Mouse (Mus musculus): ENCODE measurements around the gene D930048N14Rik. TPM values are rescaled to one million over a fixed set of nuclear protein-coding genes. Genes with fewer than 3 reads are reported as not detected.
"Not testable (repeated sequence)": the region's sequence is repeated elsewhere in the genome, so short reads cannot be mapped to it uniquely, and the experiment has no call there.

The D930048N14Rik gene
- polyA plus RNA-seq (2015; fragmentation: Nextera tagmentation; extraction: Ambion mirVana), result 5.9 and 6.4 TPM in 2 replicates

DNA sequence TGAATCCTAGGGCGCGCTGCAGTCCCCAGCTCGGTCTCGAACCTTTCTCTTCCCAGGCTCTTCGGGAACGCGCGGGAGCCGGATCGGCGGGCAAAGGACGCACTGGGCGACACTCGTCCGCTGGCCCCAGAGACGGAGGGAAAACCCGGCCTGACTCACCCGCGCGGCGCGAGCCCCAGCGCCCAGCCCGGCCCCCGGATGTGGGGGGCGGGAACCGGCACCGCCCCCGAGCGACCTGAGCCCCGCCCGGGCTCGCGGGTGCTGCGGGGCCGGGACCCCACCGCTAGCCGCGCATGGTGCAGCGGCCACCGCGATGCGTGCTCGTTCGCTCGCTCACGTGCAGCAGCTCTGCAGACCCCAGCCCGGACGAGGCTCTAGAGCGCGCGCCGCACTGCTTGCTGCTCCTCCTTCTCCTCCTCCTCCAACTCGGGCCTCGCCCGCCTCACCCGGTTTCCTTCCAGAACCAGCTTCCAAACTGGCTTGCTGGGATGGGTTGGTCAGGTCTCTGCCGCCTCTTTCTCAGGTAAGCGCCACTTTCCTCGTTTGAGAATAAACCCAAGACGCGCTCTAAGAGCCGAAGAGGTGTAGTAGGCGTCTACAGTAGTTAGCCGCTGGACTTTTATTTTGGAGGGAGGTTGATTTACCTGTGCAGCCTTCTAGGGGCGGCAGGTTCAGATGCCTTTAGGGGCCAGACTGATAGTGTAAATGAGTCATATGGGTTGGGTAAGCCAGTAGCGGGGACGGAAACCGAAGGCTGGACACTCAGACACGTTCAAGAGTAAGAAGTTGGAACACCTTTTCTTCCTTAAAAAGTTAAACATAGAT is at the start of gene D930048N14Rik, which contains the start of gene N4bp3:
D930048N14Rik (plus strand) TSS at position 264 of the 825 bp plus-strand sequence.
N4bp3 (minus strand) TSS at position 152 of the 825 bp plus-strand sequence.
- 1% methylated on average over 56 of the region's 70 CpGs for WGBS
- no peaks in the 10 kb centered on the region for H3K36me3 ChIP-seq (ENCODE audit: control insufficient read depth, insufficient read depth, low read length)
- H3K4me2 ChIP-seq (ENCODE audit: low read depth, low read length), result peak within 1 kb of the TSS; percentile 90
- H3K9me3 ChIP-seq (replicated peaks; ENCODE audit: control insufficient read depth, low read length), result no peaks in the 10 kb centered on the region
- ATAC-seq (ENCODE audit: insufficient read depth, low FRiP score), result peak; percentile 83
- no peaks in the 10 kb centered on the region for H3K27me3 ChIP-seq (ENCODE audit: control insufficient read depth, insufficient read depth, low read length)
- peaks cover 21% of the 10 kb centered on the region for H3K4me1 ChIP-seq (ENCODE audit: control insufficient read depth, insufficient read depth, low read length)
- H3K27ac ChIP-seq (ENCODE audit: low read length), result peak within 1 kb of the TSS; percentile 94
- peak within 1 kb of the TSS; percentile 73 for H3K4me3 ChIP-seq (replicated peaks; ENCODE audit: low read length)
- peak within 1 kb of the TSS; percentile 85 for H3K9ac ChIP-seq (ENCODE audit: low read length)

DNA sequence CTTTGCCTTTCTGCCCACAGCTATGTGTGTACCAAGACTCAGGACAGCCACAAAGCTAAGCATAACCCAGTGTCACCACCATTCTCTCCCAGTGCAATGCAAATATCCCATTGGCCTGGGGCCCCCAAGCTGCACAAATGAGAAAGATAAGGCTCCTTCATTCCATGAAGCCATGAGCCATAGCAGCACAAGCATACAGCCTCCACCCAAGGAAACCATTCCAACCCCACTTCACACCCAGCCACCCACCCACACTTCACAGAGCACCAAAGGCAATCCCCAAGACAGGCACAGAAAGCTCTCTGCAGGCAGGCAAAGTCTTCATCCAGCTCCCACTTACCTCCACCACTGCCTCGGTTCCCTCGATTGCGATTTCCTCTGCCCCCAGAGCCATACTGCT is 48.5 kb upstream of the D930048N14Rik start:
- H3K9me3 ChIP-seq (replicated peaks; ENCODE audit: control insufficient read depth, low read length), result no peaks in the 10 kb centered on the region
- H3K4me3 ChIP-seq (replicated peaks; ENCODE audit: low read length), result no peak overlapping the region
- H3K36me3 ChIP-seq (ENCODE audit: control insufficient read depth, insufficient read depth, low read length), result peaks cover 50% of the 10 kb centered on the region
- H3K4me2 ChIP-seq (ENCODE audit: low read depth, low read length), result no peak overlapping the region
- no peak overlapping the region for H3K27ac ChIP-seq (ENCODE audit: low read length)
- peaks cover 21% of the 10 kb centered on the region for H3K4me1 ChIP-seq (ENCODE audit: control insufficient read depth, insufficient read depth, low read length)
- whole genome bisulfite sequencing, result 83% methylated on average over 3 of the region's 3 CpGs
- ATAC-seq (ENCODE audit: insufficient read depth, low FRiP score), result no peak
- no peaks in the 10 kb centered on the region for H3K27me3 ChIP-seq (ENCODE audit: control insufficient read depth, insufficient read depth, low read length)
- 0 out of 2 replicates have a peak overlapping the region, but pooled peaks have one; percentile 20 for H3K9ac ChIP-seq (ENCODE audit: low read length)

DNA sequence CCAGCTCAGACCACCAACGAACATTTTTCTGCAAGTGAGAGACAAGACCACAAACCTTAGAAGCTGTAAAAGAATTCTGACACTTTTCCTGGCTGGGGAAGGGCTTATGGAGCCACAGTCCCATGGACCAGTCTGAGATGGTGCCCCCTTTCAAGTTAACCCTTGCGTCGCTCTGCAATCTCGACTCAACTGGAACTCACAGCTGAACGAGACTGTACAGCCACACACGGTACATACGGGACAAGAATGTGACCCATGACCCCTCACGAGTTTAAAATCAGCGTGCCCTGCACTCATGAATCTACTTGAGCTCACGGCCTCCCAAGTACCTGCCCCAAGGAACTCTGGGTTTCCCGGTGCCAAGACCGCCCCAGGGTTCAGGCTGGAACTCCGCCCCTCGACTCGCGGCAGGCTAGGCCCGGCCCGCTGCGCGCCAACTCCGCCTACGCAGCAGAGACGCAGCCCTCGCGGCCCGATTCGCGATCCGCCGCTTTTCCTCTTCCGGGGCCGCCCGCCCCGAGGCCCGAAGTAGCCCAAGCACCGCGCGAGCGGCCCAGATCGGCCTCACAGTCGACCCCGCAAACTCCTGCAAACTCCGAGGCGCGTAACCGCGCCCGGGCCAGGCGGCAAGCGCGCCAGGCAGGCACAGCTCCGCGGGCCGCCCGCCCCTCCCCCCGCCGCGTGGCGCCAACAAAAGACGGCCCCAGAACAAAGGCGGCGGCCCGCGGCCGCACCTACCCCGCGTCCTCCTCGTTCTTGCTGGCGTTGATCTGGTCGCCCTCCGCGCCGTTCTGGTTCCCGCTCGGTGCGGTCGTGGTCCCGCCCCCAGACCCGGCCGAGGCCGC is 44.9 kb upstream of the D930048N14Rik start:
- peak; percentile 81 for ATAC-seq (ENCODE audit: insufficient read depth, low FRiP score)
- H3K4me1 ChIP-seq (ENCODE audit: control insufficient read depth, insufficient read depth, low read length), result peaks cover 30% of the 10 kb centered on the region
- peaks cover 38% of the 10 kb centered on the region for H3K36me3 ChIP-seq (ENCODE audit: control insufficient read depth, insufficient read depth, low read length)
- under 1% methylated on average over 76 of the region's 81 CpGs for WGBS
- H3K4me2 ChIP-seq (ENCODE audit: low read depth, low read length), result peak overlapping the region; percentile 83
- H3K27me3 ChIP-seq (ENCODE audit: control insufficient read depth, insufficient read depth, low read length), result no peaks in the 10 kb centered on the region
- peak overlapping the region; percentile 95 for H3K27ac ChIP-seq (ENCODE audit: low read length)
- peak overlapping the region; percentile 99 for H3K9ac ChIP-seq (ENCODE audit: low read length)
- H3K9me3 ChIP-seq (replicated peaks; ENCODE audit: control insufficient read depth, low read length), result no peaks in the 10 kb centered on the region
- H3K4me3 ChIP-seq (replicated peaks; ENCODE audit: low read length), result peak overlapping the region; percentile 93

DNA sequence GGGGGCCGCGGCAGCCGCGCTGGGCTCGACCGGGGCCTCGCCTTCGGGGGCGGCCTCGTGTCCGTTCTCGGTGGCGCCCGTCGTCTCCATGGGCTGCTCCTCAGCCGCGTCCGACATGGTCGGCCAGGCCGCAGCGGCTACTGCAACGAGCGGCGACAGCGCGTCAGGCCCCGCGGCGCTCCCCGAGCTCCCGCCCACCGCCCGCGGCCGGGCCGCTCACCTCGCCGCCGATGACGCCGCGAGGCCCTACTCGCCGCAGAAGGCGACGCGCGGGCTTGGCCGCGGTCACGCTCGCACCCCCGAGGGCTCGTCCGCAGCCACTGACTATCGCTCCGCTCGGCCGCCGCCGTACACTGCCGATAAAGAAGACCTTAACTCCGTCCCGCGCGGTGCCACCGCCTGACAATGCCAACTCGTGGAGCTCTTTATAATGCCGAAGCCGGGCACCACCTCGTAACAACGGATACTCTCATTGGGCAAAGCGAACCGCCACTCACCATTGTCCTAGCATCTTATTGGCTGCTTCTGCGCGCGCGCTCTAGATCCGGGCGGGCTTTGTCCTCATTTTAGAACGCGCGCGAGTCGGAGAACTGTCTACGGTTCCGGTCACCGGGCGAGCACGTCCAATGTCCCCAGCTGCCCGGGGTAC is 44.2 kb upstream of the D930048N14Rik start, which contains the start of gene Hnrnpab:
Hnrnpab (minus strand) TSS at position 401 of the 649 bp plus-strand sequence.
- H3K4me3 ChIP-seq (replicated peaks; ENCODE audit: low read length), result peak within 1 kb of the TSS; percentile 93
- H3K36me3 ChIP-seq (ENCODE audit: control insufficient read depth, insufficient read depth, low read length), result peaks cover 31% of the 10 kb centered on the region
- H3K9ac ChIP-seq (ENCODE audit: low read length), result peak within 1 kb of the TSS; percentile 99
- under 1% methylated on average over 91 of the region's 91 CpGs for WGBS
- peaks cover 30% of the 10 kb centered on the region for H3K4me1 ChIP-seq (ENCODE audit: control insufficient read depth, insufficient read depth, low read length)
- peak within 1 kb of the TSS; percentile 95 for H3K27ac ChIP-seq (ENCODE audit: low read length)
- ATAC-seq (ENCODE audit: insufficient read depth, low FRiP score), result peak; percentile 94
- peak within 1 kb of the TSS; percentile 83 for H3K4me2 ChIP-seq (ENCODE audit: low read depth, low read length)
- H3K9me3 ChIP-seq (replicated peaks; ENCODE audit: control insufficient read depth, low read length), result no peaks in the 10 kb centered on the region
- H3K27me3 ChIP-seq (ENCODE audit: control insufficient read depth, insufficient read depth, low read length), result no peaks in the 10 kb centered on the region

DNA sequence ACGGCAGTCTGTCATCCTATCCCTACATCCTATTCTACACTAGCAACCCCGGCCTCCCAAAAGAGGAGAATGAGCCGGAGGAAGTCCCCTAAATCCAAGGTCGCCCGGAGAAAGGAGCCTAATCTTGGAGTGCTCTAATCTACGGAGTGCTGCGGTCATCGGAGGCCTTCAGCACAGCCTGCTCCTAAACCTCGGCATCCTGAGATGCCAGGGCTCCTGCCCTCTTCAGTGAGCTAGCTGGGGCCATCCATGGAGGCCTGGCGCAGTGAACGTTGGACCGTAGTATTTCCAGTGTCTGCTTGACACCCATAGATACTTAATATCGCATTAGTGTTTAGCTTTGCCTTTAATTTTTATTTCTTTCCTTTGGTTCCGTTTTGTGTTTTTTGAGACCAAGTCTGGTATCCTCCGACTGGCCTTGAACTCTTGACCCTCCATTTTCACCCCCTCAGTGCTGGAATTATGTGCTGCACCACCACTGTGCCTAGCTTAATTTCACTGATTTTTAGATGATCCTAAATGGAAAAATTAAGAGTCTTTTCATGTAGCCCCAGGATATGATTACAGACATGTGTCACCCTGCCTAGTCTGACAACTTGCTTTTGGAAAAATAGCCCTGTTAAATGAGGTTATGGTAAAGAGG is 43.5 kb upstream of the D930048N14Rik start:
- H3K27me3 ChIP-seq (ENCODE audit: control insufficient read depth, insufficient read depth, low read length), result no peaks in the 10 kb centered on the region
- peak overlapping the region; percentile 81 for H3K4me2 ChIP-seq (ENCODE audit: low read depth, low read length)
- WGBS, result 7% methylated on average over 15 of the region's 15 CpGs
- peak overlapping the region; percentile 79 for H3K9ac ChIP-seq (ENCODE audit: low read length)
- H3K4me1 ChIP-seq (ENCODE audit: control insufficient read depth, insufficient read depth, low read length), result peaks cover 30% of the 10 kb centered on the region
- no peaks in the 10 kb centered on the region for H3K9me3 ChIP-seq (replicated peaks; ENCODE audit: control insufficient read depth, low read length)
- peaks cover 26% of the 10 kb centered on the region for H3K36me3 ChIP-seq (ENCODE audit: control insufficient read depth, insufficient read depth, low read length)
- H3K4me3 ChIP-seq (replicated peaks; ENCODE audit: low read length), result peak overlapping the region; percentile 93
- H3K27ac ChIP-seq (ENCODE audit: low read length), result peak overlapping the region; percentile 90
- ATAC-seq (ENCODE audit: insufficient read depth, low FRiP score), result peak; percentile 41

DNA sequence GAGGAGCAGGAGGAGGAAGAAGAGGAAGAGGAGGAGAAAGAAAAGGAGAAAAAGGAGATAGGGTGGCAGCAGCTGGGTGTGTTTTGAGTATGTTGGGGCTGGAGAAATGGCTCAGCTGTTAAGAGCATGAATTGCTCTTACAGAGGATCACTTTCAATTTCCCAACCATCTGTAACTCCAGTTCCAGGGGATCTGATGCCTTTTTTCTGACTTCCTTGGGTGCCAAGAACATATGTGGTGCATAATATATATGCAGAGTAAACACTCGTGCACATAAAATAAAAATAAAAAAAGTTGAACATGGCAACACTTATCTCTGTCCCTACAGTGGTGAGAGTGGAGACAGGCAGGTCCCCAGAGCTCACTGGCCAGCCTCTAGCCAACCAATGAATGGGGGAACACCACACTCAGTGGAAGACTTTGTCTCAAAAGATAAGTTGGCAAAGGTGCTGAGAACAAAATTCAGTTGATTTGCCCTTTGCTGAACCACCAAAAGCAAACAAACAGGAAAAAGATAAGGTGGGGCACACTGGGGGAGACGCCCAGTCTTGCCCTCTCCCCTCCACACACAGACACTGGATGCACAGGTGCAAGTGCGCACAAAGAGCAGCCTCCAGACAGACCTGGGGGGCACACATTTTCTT is 41.4 kb upstream of the D930048N14Rik start:
- ATAC-seq (ENCODE audit: insufficient read depth, low FRiP score), result no peak
- Histone ChIP-seq H3K27ac (ENCODE audit: low read length) (peak overlapping the region; percentile 25; the same call in 1 of the 2 replicates), H3K9ac (ENCODE audit: low read length) (no peak overlapping the region), H3K4me2 (ENCODE audit: low read depth, low read length) (no peak overlapping the region), H3K27me3 (ENCODE audit: control insufficient read depth, insufficient read depth, low read length) (no peaks in the 10 kb centered on the region), H3K9me3 (replicated peaks; ENCODE audit: control insufficient read depth, low read length) (no peaks in the 10 kb centered on the region), H3K36me3 (ENCODE audit: control insufficient read depth, insufficient read depth, low read length) (peaks cover 4% of the 10 kb centered on the region; the same call in 1 of the 2 replicates), H3K4me1 (ENCODE audit: control insufficient read depth, insufficient read depth, low read length) (peaks cover 22% of the 10 kb centered on the region), H3K4me3 (replicated peaks; ENCODE audit: low read length) (no peak overlapping the region)
- 58% methylated on average over 3 of the region's 3 CpGs for WGBS

DNA sequence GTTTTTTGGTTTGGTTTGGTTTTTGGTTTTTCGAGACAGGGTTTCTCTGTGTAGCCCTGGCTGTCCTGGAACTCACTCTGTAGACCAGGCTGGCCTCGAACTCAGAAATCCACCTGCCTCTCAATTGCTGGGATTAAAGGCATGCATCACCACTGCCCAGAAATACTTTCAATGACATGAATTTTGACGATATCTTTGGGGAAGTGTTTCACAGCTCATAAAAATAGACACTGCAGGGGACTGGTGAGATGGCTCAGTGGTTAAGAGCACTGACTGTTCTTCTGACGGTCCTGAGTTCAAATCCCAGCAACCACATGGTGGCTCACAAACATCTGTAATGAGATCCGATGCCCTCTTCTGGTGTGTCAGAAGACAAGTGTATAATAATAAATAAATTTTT is 40.8 kb upstream of the D930048N14Rik start:
- WGBS, result 70% methylated on average over 5 of the region's 5 CpGs
- H3K9ac ChIP-seq (ENCODE audit: low read length); H3K36me3 ChIP-seq (ENCODE audit: control insufficient read depth, insufficient read depth, low read length); H3K27me3 ChIP-seq (ENCODE audit: control insufficient read depth, insufficient read depth, low read length); H3K4me2 ChIP-seq (ENCODE audit: low read depth, low read length); ATAC-seq (ENCODE audit: insufficient read depth, low FRiP score); H3K4me3 ChIP-seq (replicated peaks; ENCODE audit: low read length); H3K9me3 ChIP-seq (replicated peaks; ENCODE audit: control insufficient read depth, low read length): not testable (repeated sequence)
- Histone ChIP-seq H3K27ac (ENCODE audit: low read length) (peak overlapping the region; percentile 25; the same call in 1 of the 2 replicates), H3K4me1 (ENCODE audit: control insufficient read depth, insufficient read depth, low read length) (peaks cover 22% of the 10 kb centered on the region)

DNA sequence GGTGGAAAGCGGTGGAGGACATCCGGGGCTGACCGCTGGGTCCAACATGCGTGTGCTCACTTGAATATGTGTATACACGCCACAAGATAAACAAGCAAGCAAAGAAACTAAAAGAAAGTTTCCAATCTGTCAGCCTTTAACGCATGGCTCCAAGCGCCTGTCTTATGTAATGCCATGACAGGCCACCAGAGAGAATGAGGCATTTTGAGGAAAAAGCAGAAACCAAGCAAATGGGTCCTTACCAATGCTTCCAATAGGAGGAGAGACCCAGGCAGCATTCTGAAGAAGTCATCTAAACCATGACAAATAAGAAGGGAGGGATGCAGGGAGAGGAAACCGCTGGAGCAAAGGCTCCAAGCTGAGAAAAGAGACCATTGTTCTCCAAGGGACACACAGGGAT is 36.5 kb upstream of the D930048N14Rik start:
- H3K9ac ChIP-seq (ENCODE audit: low read length), result peak overlapping the region; percentile 61
- peaks cover 12% of the 10 kb centered on the region for H3K4me1 ChIP-seq (ENCODE audit: control insufficient read depth, insufficient read depth, low read length)
- no peak overlapping the region for H3K4me3 ChIP-seq (replicated peaks; ENCODE audit: low read length)
- H3K4me2 ChIP-seq (ENCODE audit: low read depth, low read length), result no peak overlapping the region
- no peaks in the 10 kb centered on the region for H3K27me3 ChIP-seq (ENCODE audit: control insufficient read depth, insufficient read depth, low read length)
- H3K9me3 ChIP-seq (replicated peaks; ENCODE audit: control insufficient read depth, low read length), result no peaks in the 10 kb centered on the region
- no peaks in the 10 kb centered on the region for H3K36me3 ChIP-seq (ENCODE audit: control insufficient read depth, insufficient read depth, low read length)
- WGBS, result 65% methylated on average over 8 of the region's 8 CpGs
- H3K27ac ChIP-seq (ENCODE audit: low read length), result peak overlapping the region; percentile 97
- ATAC-seq (ENCODE audit: insufficient read depth, low FRiP score), result no peak

Measured in stomach, embryonic 16.5 days (tissue).